In the genomic region with DNA sequence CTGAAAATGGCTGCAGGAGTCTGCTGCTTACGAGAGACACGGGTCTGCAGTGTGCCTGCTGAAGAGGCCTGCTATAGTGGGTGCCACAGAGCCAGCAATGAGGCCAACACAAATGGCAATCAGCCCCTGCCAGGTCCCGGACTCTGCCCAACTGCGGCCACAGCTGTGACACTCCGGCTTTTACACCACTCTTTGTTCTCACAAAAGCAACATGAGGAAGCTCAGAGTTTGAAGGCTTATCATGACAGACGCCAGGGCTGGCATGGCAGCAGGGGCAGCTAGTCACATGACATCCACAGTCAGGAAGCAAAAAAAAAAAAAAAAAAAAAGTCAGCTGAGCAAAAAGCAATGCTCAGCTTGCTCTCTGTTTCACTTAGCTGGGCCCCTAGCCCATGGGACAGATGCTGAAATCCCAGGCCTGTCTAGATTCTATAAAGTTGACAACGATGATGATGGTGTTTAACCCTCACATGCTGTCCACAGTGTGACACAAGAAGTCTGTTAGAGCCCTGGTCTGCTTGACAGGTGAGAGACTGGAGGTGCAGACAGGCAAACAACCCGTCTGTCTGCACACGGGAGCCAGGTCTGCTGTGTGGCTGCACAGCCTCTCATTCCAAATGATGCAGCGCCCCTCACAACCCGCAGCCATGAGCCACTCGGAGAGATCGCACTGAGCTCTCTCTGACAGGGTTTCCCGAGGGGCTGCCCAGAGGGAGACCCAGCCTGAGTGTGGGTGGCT, we compare ENCODE assay signal across 8 mouse cellular contexts.
A peak's percentile ranks its signal among the peaks of the same experiment; 100 is the strongest.
DNase-seq lines count a peak whose midpoint lies in the region; ATAC-seq and TF ChIP-seq lines count a peak whose summit lies in the region.

No protein-coding gene starts in this region.

- no peak for TF ChIP-seq EP300 in MEL (IDR thresholded peaks at IDR 0.05; ENCODE audit: low read depth in 1 of 2, low read length in 2 of 2)

- H3K4me2 ChIP-seq in forebrain, postnatal 0 days (ENCODE audit: low read depth): no peak overlapping the region

- no peaks in the 10 kb centered on the region for H3K27me3 ChIP-seq in MEL (ENCODE audit: control insufficient read depth in 1 of 2, insufficient read depth in 2 of 2, low read length in 2 of 2)
- H3K27me3 ChIP-seq in forebrain, postnatal 0 days (ENCODE audit: insufficient read depth, low read length): no peaks in the 10 kb centered on the region

- peaks cover 0 to 6% of the 10 kb centered on the region in 2 experiments; a peak in 3 of 4 replicates for H3K4me1 ChIP-seq in MEL (ENCODE audit: control insufficient read depth in 1 of 2, insufficient read depth in 2 of 2, low read length in 2 of 2)
- no peaks in the 10 kb centered on the region for H3K4me1 ChIP-seq in forebrain, postnatal 0 days (ENCODE audit: insufficient read depth)

- no peak for TF ChIP-seq RAD21 in MEL (IDR thresholded peaks at IDR 0.05; ENCODE audit: low read depth, low read length)

- H3K9ac ChIP-seq in MEL (ENCODE audit: control insufficient read depth, low read depth, low read length, poor library complexity, severe bottlenecking): no peak overlapping the region
- H3K9ac ChIP-seq in forebrain, postnatal 0 days: no peak overlapping the region

- DNase-seq in heart, adult 18-20 months: peak; percentile 14 to 15
- DNase-seq in heart, adult 9 months (ENCODE audit: low spot score in 2 of 2): no peak
- peak; percentile 39 for DNase-seq in MEL (ENCODE audit: low read depth, low spot score)
- DNase-seq in forebrain, postnatal 0 days: peak; percentile 70
- DNase-seq in layer of hippocampus, postnatal 25 days (ENCODE audit: extremely low spot score in 1 of 2, low spot score in 1 of 2): peak; percentile 25 to 29
- DNase-seq in B cell, adult 2 months: no peak
- DNase-seq in lung, postnatal 36 days: no peak
- DNase-seq in cerebellum, adult 11-12 months: no peak

- H3K9me3 ChIP-seq in MEL (replicated peaks; ENCODE audit: insufficient read depth, low read length): no peaks in the 10 kb centered on the region
- H3K9me3 ChIP-seq in forebrain, postnatal 0 days (ENCODE audit: low read length): no peaks in the 10 kb centered on the region

- TF ChIP-seq CTCF in MEL (IDR thresholded peaks at IDR 0.05 in 2 of 3, conservative IDR thresholded peaks at IDR 0.05 in 1 of 3; ENCODE audit: control insufficient read depth in 1 of 3, insufficient read depth in 1 of 3, low read depth in 2 of 3, low read length in 3 of 3, poor library complexity in 1 of 3, severe bottlenecking in 1 of 3): no peak
- no peak for TF ChIP-seq CTCF in forebrain, postnatal 0 days (IDR thresholded peaks at IDR 0.05; ENCODE audit: low read depth)

- peaks cover 0 to 3% of the 10 kb centered on the region in 2 experiments; a peak in 2 of 4 replicates for H3K36me3 ChIP-seq in MEL (ENCODE audit: control insufficient read depth in 1 of 2, insufficient read depth in 2 of 2, low read length in 2 of 2)
- H3K36me3 ChIP-seq in forebrain, postnatal 0 days (ENCODE audit: insufficient read depth): no peaks in the 10 kb centered on the region

- no peak overlapping the region for H3K4me3 ChIP-seq in MEL (ENCODE audit: control insufficient read depth in 1 of 2, insufficient read depth in 1 of 2, low read depth in 2 of 2, low read length in 2 of 2)
- no peak overlapping the region for H3K4me3 ChIP-seq in forebrain, postnatal 0 days (ENCODE audit: low read depth, low read length)

- no peak overlapping the region for H3K27ac ChIP-seq in MEL (ENCODE audit: control insufficient read depth, low read depth, low read length)
- peak overlapping the region; percentile 58 for H3K27ac ChIP-seq in forebrain, postnatal 0 days (ENCODE audit: low read depth, low read length)

- H3K79me2 ChIP-seq in MEL (ENCODE audit: control insufficient read depth, insufficient read depth, low read length, poor library complexity): no peaks in the 10 kb centered on the region

- WGBS in forebrain, postnatal 0 days: 69% methylated on average over 14 of the region's 14 CpGs

- no peak for TF ChIP-seq POLR2A in MEL (IDR thresholded peaks at IDR 0.05; ENCODE audit: control insufficient read depth in 1 of 2, insufficient read depth in 1 of 2, low read depth in 1 of 2, low read length in 2 of 2, poor library complexity in 1 of 2)

- ATAC-seq in forebrain, postnatal 0 days: peak; percentile 87

TF ChIP-seq in MEL, 35 proteins besides CTCF, POLR2A, EP300 and RAD21:
- TF ChIP-seq CHD1 (IDR thresholded peaks at IDR 0.05; ENCODE audit: low read depth, low read length) (no peak), ZKSCAN1 (IDR thresholded peaks at IDR 0.05; ENCODE audit: low read depth, low read length) (no peak), ETS1 (IDR thresholded peaks at IDR 0.05; ENCODE audit: low read depth, low read length) (0 out of 2 replicates have a peak, but pooled peaks have one; percentile 26), USF2 (IDR thresholded peaks at IDR 0.05; ENCODE audit: borderline replicate concordance in 1 of 2, insufficient read depth in 1 of 2, low read depth in 1 of 2, low read length in 2 of 2) (0 out of 4 replicates have a peak, but pooled peaks of 1 of the 2 experiments have one; percentile 30), RCOR1 (IDR thresholded peaks at IDR 0.05; ENCODE audit: low read depth, low read length) (no peak), POLR2AphosphoS2 (IDR thresholded peaks at IDR 0.05; ENCODE audit: low read length) (no peak), ZMIZ1 (IDR thresholded peaks at IDR 0.05; ENCODE audit: low read depth, low read length) (no peak), CHD2 (IDR thresholded peaks at IDR 0.05; ENCODE audit: low read length) (no peak), ZC3H11A (IDR thresholded peaks at IDR 0.05; ENCODE audit: low read depth, low read length) (no peak), HCFC1 (IDR thresholded peaks at IDR 0.05; ENCODE audit: low read depth, low read length) (no peak), MYC (IDR thresholded peaks at IDR 0.05; ENCODE audit: low read depth, low read length) (no peak), MAX (IDR thresholded peaks at IDR 0.05; ENCODE audit: low read length) (no peak), SMC3 (IDR thresholded peaks at IDR 0.05; ENCODE audit: low read depth, low read length) (no peak), USF1 (IDR thresholded peaks at IDR 0.05; ENCODE audit: low read depth, low read length) (peak; percentile 85), MAZ (IDR thresholded peaks at IDR 0.05; ENCODE audit: low read depth, low read length) (no peak), POLR2AphosphoS5 (IDR thresholded peaks at IDR 0.05; ENCODE audit: borderline replicate concordance, low read depth, low read length) (no peak), KAT2A (conservative IDR thresholded peaks at IDR 0.05; ENCODE audit: low read depth, low read length) (no peak), TAL1 (IDR thresholded peaks at IDR 0.05; ENCODE audit: low read length) (no peak), MYB (IDR thresholded peaks at IDR 0.05; ENCODE audit: low read depth, low read length) (no peak), TBP (IDR thresholded peaks at IDR 0.05; ENCODE audit: low read depth, low read length) (no peak), BHLHE40 (IDR thresholded peaks at IDR 0.05; ENCODE audit: borderline replicate concordance, low read depth, low read length) (no peak), JUND (IDR thresholded peaks at IDR 0.05; ENCODE audit: low read depth, low read length) (no peak), E2F4 (IDR thresholded peaks at IDR 0.05; ENCODE audit: borderline replicate concordance, low read depth, low read length) (no peak), ELF1 (IDR thresholded peaks at IDR 0.05; ENCODE audit: low read depth, low read length) (no peak), GABPA (IDR thresholded peaks at IDR 0.05; ENCODE audit: low read depth, low read length) (no peak), NRF1 (IDR thresholded peaks at IDR 0.05; ENCODE audit: insufficient read depth, low read depth, low read length, poor library complexity, severe bottlenecking) (no peak), MXI1 (IDR thresholded peaks at IDR 0.05; ENCODE audit: low read depth, low read length) (no peak), UBTF (IDR thresholded peaks at IDR 0.05; ENCODE audit: borderline replicate concordance, insufficient read depth, low read depth, low read length) (no peak), TCF12 (IDR thresholded peaks at IDR 0.05; ENCODE audit: low read depth, low read length) (no peak), MAFK (IDR thresholded peaks at IDR 0.05; ENCODE audit: borderline replicate concordance, low read depth, low read length) (no peak), GATA1 (IDR thresholded peaks at IDR 0.05; ENCODE audit: low read depth, low read length) (no peak), ZNF384 (IDR thresholded peaks at IDR 0.05; ENCODE audit: low read depth, low read length) (peak; percentile 94), NELFE (IDR thresholded peaks at IDR 0.05; ENCODE audit: low read depth, low read length) (no peak), MEF2A (IDR thresholded peaks at IDR 0.05; ENCODE audit: extremely low read depth, insufficient replicate concordance, low read depth, low read length, poor library complexity, severe bottlenecking) (no peak), SIN3A (IDR thresholded peaks at IDR 0.05; ENCODE audit: low read length) (no peak)

Comparison
In these comparisons a context has a peak if more than half of its experiments do, and no peak if none do; other contexts are left out.
1. DNase-seq: peak in heart, adult 18-20 months (2 of 2), MEL (single experiment), forebrain, postnatal 0 days (single experiment) and layer of hippocampus, postnatal 25 days (2 of 2); none in heart, adult 9 months (0 of 2), B cell, adult 2 months (0 of 2), lung, postnatal 36 days (single experiment) and cerebellum, adult 11-12 months (single experiment).